Mouse (Mus musculus) hindbrain, embryonic 15.5 days (tissue): Measurements from ENCODE around the gene Magi1. TPM values are rescaled to one million over a fixed set of nuclear protein-coding genes. Genes with fewer than 3 reads are reported as not detected.

Experiments used
- ATAC-seq: fragments of 200-750 bp; cut with Nextera tagmentation; 2 replicates; pipeline ENCODE4 v1.8.0; 2017; ENCODE audit warnings: low read depth, moderate number of reproducible peaks, moderate TSS enrichment; ENCODE audit not compliant: low FRiP score
- H3K27ac ChIP-seq: fragments of 300-500 bp; sonication (generic); replicated peaks from 2 replicates; pipeline ENCODE4 v1.5.1; 2015; ENCODE audit warnings: mild to moderate bottlenecking, inconsistent platforms
- H3K27me3 ChIP-seq: fragments of 300-500 bp; sonication (generic); 2 replicates; pipeline ENCODE4 v1.6.1; 2015; ENCODE audit warnings: control low read depth, inconsistent platforms
- H3K36me3 ChIP-seq: fragments of 300-500 bp; sonication (generic); 2 replicates; pipeline ENCODE4 v1.6.1; 2015; ENCODE audit warnings: control low read depth, inconsistent platforms
- H3K4me1 ChIP-seq: fragments of 300-500 bp; sonication (generic); replicated peaks from 2 replicates; pipeline ENCODE4 v1.6.1; 2015; ENCODE audit warnings: control low read depth, inconsistent platforms
- H3K4me2 ChIP-seq: fragments of 300-500 bp; sonication (generic); 2 replicates; pipeline ENCODE4 v1.6.1; 2015; ENCODE audit warnings: moderate library complexity, mild to moderate bottlenecking, inconsistent platforms
- H3K4me3 ChIP-seq: fragments of 300-500 bp; sonication (generic); 2 replicates; pipeline ENCODE4 v1.5.1; 2015; ENCODE audit warnings: mild to moderate bottlenecking, inconsistent platforms
- H3K9ac ChIP-seq: fragments of 300-500 bp; sonication (generic); 2 replicates; pipeline ENCODE4 v1.6.1; 2015; ENCODE audit warnings: inconsistent platforms
- H3K9me3 ChIP-seq: fragments of 300-500 bp; sonication (generic); 2 replicates; pipeline ENCODE4 v1.6.1; 2016; ENCODE audit warnings: control low read depth, inconsistent platforms
- WGBS: fragments of 180-500 bp; shearing (Covaris S2); methylation state at CpG from one replicate; pipeline ENCODE4 v1.1.7; 2015; 5-methylcytosine and 5-hydroxymethylcytosine counted together
- polyA plus RNA-seq: library from polyadenylated mRNA; unstranded; fragments of >200 nt; fragmentation: Nextera tagmentation; extraction: Ambion mirVana; gene quantifications from 2 replicates; pipeline ENCODE4 v1.2.1, GENCODE M21; 2015

Gene Magi1
- polyA plus RNA-seq, 1 experiment from 2014 or later: 30.4 TPM

DNA sequence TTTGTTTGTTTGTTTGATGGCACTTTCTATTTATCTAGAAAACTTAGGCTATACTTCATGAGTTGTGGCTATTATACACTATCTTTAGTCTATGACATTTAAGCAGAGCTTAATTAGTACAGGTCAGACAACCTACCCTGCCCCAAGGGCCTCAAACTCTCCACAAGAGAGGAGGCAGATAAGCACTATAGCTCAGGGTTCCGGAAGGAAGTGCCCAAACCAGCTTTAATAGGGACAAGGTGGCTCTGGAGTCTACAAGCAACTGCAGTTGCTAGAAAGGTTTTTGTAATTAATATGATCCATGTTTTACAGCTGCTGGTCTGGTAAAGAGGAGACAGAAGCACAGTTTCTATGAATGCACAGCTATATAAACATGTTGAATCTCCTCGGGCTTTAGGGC, 196.9 kb downstream of the Magi1 start:
- 82% methylated on average over 2 of the region's 2 CpGs for WGBS
- Histone ChIP-seq H3K27me3 (no peaks in the 10 kb centered on the region), H3K4me1 (peaks cover 5% of the 10 kb centered on the region), H3K27ac (no peak overlapping the region), H3K4me3 (no peak overlapping the region), H3K36me3 (no peaks in the 10 kb centered on the region), H3K9me3 (no peaks in the 10 kb centered on the region), H3K4me2 (no peak overlapping the region), H3K9ac (no peak overlapping the region)
- no peak for ATAC-seq

DNA sequence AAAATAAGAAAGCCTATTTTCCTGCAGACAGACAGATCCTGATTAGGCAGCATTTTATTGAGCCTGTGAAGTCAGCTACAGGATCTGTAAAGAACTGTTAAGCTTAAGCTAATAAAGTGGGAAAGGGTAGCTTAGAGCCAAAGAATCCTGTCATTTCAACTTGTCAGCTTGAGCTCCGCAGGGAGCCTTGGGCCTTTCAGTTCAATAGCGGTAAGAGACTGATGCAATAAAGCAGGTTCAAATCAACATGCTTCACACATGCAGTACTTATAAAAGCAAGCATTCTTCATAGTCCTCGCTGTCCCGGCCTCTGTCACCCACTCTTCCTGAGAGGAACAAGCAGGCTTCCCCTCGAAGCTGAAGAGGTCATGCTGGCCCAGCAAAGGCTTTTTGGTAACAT, 199.0 kb downstream of the Magi1 start:
- Histone ChIP-seq H3K9me3 (no peaks in the 10 kb centered on the region), H3K4me2 (no peak overlapping the region), H3K9ac (no peak overlapping the region), H3K27ac (no peak overlapping the region), H3K36me3 (no peaks in the 10 kb centered on the region), H3K27me3 (no peaks in the 10 kb centered on the region), H3K4me3 (no peak overlapping the region), H3K4me1 (peaks cover 5% of the 10 kb centered on the region)
- no peak for ATAC-seq
- 17% methylated on average over 5 of the region's 5 CpGs for WGBS

DNA sequence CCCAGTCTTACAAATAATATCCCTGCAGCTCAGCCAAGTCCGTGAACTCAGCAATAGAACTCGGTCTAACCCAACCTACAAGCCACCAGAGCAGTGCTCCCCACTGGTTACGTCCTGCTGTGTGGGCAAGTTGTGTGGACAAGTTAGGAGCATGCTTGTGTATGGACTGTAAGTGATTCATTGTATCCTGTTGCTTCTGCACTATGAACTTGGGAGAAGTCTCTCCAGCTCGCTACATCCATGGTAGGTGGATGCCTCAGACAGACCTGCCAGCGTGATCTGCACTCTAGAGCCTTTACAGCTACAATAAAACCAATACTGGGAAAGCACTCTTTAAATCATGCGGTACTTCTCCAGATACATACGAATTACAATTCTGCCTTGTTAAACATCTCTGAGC, 200.3 kb downstream of the Magi1 start:
- 92% methylated on average over 7 of the region's 7 CpGs for WGBS
- H3K27me3 ChIP-seq: no peaks in the 10 kb centered on the region
- no peak for ATAC-seq
- peaks cover 9% of the 10 kb centered on the region for H3K4me1 ChIP-seq
- no peaks in the 10 kb centered on the region for H3K36me3 ChIP-seq
- no peak overlapping the region for H3K9ac ChIP-seq
- H3K27ac ChIP-seq: no peak overlapping the region
- no peak overlapping the region for H3K4me2 ChIP-seq
- no peak overlapping the region for H3K4me3 ChIP-seq
- no peaks in the 10 kb centered on the region for H3K9me3 ChIP-seq

DNA sequence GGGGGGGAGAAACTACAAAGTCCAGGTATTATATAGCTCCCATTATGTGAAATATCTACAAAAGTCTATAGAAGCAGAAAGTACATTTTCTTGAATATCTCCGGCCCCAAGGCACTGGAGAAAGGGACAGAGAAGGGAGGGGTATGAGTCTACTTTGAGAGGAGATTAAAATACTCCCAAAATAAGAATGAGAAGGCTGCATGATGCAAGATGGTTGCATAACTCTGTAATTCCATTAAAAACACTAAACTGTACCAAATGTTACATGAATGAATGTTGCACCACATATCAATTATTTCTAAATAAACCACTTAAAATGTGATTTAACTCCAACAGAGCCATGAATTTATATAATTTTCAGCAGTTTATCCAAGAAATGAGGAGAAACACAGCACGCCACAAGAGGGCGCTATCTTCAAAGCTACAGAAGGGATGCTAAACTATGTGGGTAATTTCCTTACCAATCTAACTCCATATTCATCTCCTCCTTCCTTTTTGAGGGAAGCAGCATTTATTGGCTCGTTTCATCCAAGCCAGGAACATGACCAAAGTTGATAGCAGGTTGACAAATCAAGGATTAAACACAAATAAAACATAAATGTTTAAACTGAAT, 202.7 kb downstream of the Magi1 start:
- no peaks in the 10 kb centered on the region for H3K27me3 ChIP-seq
- H3K9ac ChIP-seq: no peak overlapping the region
- H3K4me2 ChIP-seq: no peak overlapping the region
- H3K27ac ChIP-seq: no peak overlapping the region
- peaks cover 9% of the 10 kb centered on the region for H3K4me1 ChIP-seq
- 15% methylated on average over 4 of the region's 4 CpGs for WGBS
- H3K4me3 ChIP-seq: no peak overlapping the region
- no peaks in the 10 kb centered on the region for H3K36me3 ChIP-seq
- no peak for ATAC-seq
- no peaks in the 10 kb centered on the region for H3K9me3 ChIP-seq

DNA sequence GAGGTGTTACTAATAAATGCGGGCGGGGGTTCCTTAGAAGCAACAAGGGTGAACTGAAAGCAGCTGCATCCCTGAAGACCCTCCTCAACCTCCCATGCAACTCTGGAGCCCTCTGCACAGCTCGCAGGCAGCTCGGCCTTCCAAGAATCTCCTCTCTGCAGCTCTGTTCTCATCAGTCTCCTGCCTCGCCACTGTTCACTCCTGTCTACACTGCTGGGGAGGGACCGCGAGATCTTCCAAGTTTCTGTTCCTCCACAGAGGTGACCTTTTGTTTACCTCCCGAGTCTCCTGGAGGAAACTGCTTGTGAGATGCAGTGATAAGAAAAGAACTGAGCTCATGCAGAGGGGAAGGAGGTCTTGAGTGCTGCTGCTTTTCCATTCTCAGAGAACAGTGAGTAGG, 204.8 kb downstream of the Magi1 start:
- no peak overlapping the region for H3K27ac ChIP-seq
- H3K4me3 ChIP-seq: no peak overlapping the region
- no peaks in the 10 kb centered on the region for H3K27me3 ChIP-seq
- H3K9ac ChIP-seq: no peak overlapping the region
- 31% methylated on average over 8 of the region's 8 CpGs for WGBS
- no peaks in the 10 kb centered on the region for H3K9me3 ChIP-seq
- no peak for ATAC-seq
- H3K4me1 ChIP-seq: peaks cover 5% of the 10 kb centered on the region; the same call in 1 of the 2 replicates
- H3K4me2 ChIP-seq: no peak overlapping the region
- no peaks in the 10 kb centered on the region for H3K36me3 ChIP-seq

DNA sequence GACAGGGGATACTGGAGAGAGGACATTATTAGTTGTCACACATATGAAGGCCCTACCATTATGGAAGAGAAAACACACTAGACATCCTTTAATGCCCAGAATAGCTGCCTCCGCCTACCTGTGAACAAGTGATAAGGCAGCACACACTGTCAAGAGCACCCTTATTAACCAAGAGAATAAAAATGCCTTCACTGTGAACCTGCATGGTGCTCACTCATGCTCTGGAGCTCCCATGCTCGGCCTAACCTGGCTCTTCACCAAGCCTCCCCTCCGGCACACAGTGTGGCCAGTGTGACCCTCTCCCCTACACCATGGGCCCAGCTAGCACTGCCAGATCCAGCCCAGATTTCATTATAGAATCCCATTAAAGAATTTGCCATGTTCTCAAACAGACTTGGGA, 206.7 kb downstream of the Magi1 start:
- Histone ChIP-seq H3K27ac (no peak overlapping the region), H3K27me3 (no peaks in the 10 kb centered on the region), H3K4me3 (no peak overlapping the region), H3K36me3 (no peaks in the 10 kb centered on the region), H3K4me1 (peaks cover 5% of the 10 kb centered on the region; the same call in 1 of the 2 replicates), H3K9ac (no peak overlapping the region), H3K4me2 (no peak overlapping the region), H3K9me3 (no peaks in the 10 kb centered on the region)
- ATAC-seq: no peak
- WGBS: 94% methylated on average over 3 of the region's 3 CpGs

DNA sequence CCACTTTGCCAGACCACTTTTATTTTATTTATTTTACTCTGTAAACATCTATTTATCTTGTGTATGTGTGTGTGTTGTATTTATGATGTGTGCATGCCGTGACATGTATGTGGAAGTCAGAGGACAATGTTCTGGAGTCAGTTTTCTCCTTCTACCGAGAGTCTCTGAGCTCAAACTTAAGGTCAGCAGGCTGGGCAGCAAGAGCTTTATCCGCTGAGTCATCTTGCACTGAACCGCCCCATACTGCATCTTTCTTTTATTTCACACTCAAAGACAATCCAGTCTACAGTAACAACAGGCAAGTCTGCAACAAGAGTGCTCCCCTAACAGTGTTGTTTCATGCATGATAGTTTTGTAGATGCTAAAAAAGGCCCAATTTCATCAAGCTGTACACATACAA, 207.7 kb downstream of the Magi1 start:
- H3K9me3 ChIP-seq: no peaks in the 10 kb centered on the region
- 92% methylated on average over 4 of the region's 4 CpGs for WGBS
- H3K4me2 ChIP-seq: no peak overlapping the region
- peaks cover 5% of the 10 kb centered on the region; the same call in 1 of the 2 replicates for H3K4me1 ChIP-seq
- H3K4me3 ChIP-seq: no peak overlapping the region
- no peak overlapping the region for H3K9ac ChIP-seq
- ATAC-seq: no peak
- no peak overlapping the region for H3K27ac ChIP-seq
- no peaks in the 10 kb centered on the region for H3K27me3 ChIP-seq
- H3K36me3 ChIP-seq: no peaks in the 10 kb centered on the region

DNA sequence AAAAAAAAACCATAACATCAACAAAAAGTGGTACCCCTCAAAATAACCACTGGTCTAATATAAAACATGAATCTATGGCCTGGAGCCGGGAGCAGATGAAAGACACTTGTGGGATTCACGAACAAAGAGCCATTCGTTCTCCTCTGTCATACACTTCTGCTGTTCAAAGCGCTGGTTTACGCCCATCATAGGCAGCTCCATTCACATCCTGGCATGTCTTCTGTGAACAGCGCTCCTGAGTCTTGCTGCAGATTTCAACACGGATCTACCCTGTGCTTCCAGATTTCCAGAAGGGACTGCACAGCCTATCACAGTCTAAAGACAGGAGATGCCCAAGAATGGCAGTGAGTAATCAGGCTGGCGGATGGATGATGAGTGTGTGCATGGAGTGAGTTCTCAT, 208.5 kb downstream of the Magi1 start:
- no peaks in the 10 kb centered on the region for H3K27me3 ChIP-seq
- ATAC-seq: peak; percentile 56
- WGBS: 44% methylated on average over 8 of the region's 8 CpGs
- no peaks in the 10 kb centered on the region for H3K9me3 ChIP-seq
- H3K4me1 ChIP-seq: peaks cover 5% of the 10 kb centered on the region; the same call in 1 of the 2 replicates
- peak overlapping the region; percentile 14; the same call in 1 of the 2 replicates for H3K4me2 ChIP-seq
- H3K27ac ChIP-seq: no peak overlapping the region
- no peak overlapping the region for H3K4me3 ChIP-seq
- no peak overlapping the region for H3K9ac ChIP-seq
- H3K36me3 ChIP-seq: no peaks in the 10 kb centered on the region

DNA sequence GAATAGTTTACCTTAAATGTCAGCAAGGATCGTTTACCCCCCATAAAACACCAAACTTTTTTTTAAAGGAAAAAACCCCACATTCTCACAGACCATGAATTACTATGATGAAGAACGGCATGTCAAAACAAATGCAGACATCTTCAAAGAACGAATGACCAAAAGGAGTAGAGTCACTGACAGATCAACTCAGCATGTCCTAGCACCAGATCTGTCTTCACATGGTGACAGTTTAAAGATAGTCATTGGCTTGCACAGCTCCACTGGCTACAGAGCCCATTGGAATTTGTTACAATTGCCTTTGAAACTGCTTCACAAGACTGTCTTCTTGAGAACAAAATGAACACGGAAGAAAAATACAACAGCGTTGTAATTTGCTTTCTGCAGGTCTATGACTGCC, 212.0 kb downstream of the Magi1 start:
- H3K9ac ChIP-seq: no peak overlapping the region
- H3K4me1 ChIP-seq: no peaks in the 10 kb centered on the region
- ATAC-seq: no peak
- H3K36me3 ChIP-seq: no peaks in the 10 kb centered on the region
- WGBS: 71% methylated on average over 5 of the region's 5 CpGs
- H3K27ac ChIP-seq: no peak overlapping the region
- no peaks in the 10 kb centered on the region for H3K9me3 ChIP-seq
- no peak overlapping the region for H3K4me2 ChIP-seq
- H3K27me3 ChIP-seq: no peaks in the 10 kb centered on the region
- no peak overlapping the region for H3K4me3 ChIP-seq

DNA sequence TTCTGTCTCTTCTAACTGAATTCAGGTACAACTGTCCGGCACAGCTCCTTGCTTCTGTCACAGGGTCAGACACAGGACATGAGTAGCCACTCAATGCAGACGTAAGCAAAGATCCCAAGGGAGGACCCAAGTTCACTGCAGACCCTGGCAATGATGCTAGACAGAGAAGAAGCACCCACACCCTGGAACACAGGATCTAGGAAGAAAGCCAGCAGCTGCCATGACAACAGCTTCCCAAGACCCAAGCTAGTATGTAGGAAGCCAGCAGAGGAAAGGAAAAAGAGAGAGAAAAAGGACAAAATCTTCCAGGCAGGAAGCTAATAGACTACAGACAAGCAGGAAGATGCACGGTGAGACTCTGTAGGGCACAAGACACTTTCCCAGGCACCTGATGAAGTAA, 213.0 kb downstream of the Magi1 start:
- ATAC-seq: no peak
- 71% methylated on average over 3 of the region's 3 CpGs for WGBS

DNA sequence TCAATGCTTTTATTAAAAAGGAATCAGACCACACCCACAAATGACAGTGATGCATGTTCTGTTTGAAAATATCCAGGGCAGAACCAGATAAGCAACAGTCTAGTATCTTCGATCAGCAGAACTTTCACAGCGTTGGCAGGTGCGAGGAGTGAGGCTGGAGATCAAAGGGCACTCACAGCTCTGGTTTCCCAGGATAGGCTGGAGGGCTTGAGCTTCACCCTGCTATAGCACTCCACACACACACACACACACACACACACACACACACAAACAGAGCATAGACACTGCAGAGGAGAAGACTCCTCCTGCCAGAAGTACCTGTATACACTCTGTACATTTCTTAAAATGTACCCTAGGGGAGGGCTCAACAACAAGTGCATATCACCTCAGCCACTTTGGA, 214.3 kb downstream of the Magi1 start:
- no peak overlapping the region for H3K27ac ChIP-seq
- no peaks in the 10 kb centered on the region for H3K27me3 ChIP-seq
- no peak overlapping the region for H3K4me2 ChIP-seq
- H3K4me3 ChIP-seq: no peak overlapping the region
- H3K4me1 ChIP-seq: no peaks in the 10 kb centered on the region
- H3K36me3 ChIP-seq: no peaks in the 10 kb centered on the region
- ATAC-seq: no peak
- H3K9ac ChIP-seq: no peak overlapping the region
- WGBS: 67% methylated on average over 3 of the region's 3 CpGs
- H3K9me3 ChIP-seq: no peaks in the 10 kb centered on the region

More for the DNA sequence above, 213.0 kb downstream of the Magi1 start:
- H3K4me3 ChIP-seq: no peak overlapping the region
- H3K27ac ChIP-seq: no peak overlapping the region
- H3K4me1 ChIP-seq: no peaks in the 10 kb centered on the region
- H3K27me3 ChIP-seq: no peaks in the 10 kb centered on the region
- no peak overlapping the region for H3K9ac ChIP-seq
- H3K9me3 ChIP-seq: no peaks in the 10 kb centered on the region
- H3K4me2 ChIP-seq: no peak overlapping the region
- H3K36me3 ChIP-seq: no peaks in the 10 kb centered on the region

DNA sequence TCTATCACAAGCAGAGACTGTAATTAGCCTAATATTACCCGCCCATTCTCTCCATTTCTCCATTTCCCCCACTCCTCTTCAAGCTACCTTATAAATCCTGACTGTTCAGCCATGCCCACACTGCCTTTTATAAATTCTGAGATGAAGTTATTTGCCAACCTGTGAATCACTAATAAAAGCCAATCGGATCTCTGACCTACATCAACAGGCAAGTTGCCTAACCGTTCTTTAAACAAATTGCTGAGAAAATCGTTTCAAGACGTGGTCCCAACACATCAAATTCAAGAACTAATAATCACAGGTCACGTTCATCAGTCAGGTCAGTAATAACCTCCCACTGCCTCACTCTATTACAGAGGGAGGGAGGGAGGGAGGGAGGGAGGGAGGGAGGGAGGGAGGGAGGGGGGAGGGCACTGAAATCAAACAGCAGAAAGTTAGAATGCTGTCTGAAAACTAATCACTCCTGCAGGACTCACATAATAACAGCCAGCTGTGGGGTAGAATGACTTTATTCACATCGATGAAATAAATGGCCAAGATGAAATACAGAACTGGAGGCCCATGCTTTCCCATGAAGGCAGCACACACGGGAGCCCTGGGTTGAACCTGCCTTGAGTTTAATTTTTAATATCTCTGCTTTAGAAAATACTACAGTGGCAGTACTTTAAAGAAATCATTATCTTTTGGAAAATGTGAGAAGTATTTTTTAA, 215.8 kb downstream of the Magi1 start:
- H3K27me3 ChIP-seq: no peaks in the 10 kb centered on the region
- no peak for ATAC-seq
- H3K36me3 ChIP-seq: no peaks in the 10 kb centered on the region
- no peak overlapping the region for H3K27ac ChIP-seq
- no peak overlapping the region for H3K4me3 ChIP-seq
- no peak overlapping the region for H3K4me2 ChIP-seq
- WGBS: 35% methylated on average over 8 of the region's 8 CpGs
- H3K4me1 ChIP-seq: no peaks in the 10 kb centered on the region
- no peaks in the 10 kb centered on the region for H3K9me3 ChIP-seq
- no peak overlapping the region for H3K9ac ChIP-seq
